Mouse (Mus musculus) thymus, adult 2 months (tissue): ENCODE results near the gene Car1.
"Not testable (repeated sequence)": the region's sequence is repeated elsewhere in the genome, so short reads cannot be mapped to it uniquely, and the experiment has no call there.

Experiments
- CTCF ChIP-seq: fragments of 200-500 bp; IDR thresholded peaks from 2 replicates; pipeline ENCODE4 v1.5.1; 2012; ENCODE audit warnings: mild to moderate bottlenecking, control low read depth, low read length, moderate library complexity, borderline replicate concordance; ENCODE audit not compliant: control insufficient read depth, poor library complexity, insufficient read depth; ENCODE audit errors: extremely low read depth
- POLR2A ChIP-seq: fragments of 200-500 bp; IDR thresholded peaks from 2 replicates; pipeline ENCODE4 v1.6.1; 2012; ENCODE audit warnings: mild to moderate bottlenecking, low read length, control low read depth, moderate library complexity; ENCODE audit not compliant: control insufficient read depth, poor library complexity, insufficient read depth; ENCODE audit errors: extremely low read depth

- not testable (repeated sequence) for TF ChIP-seq POLR2A, CTCF
Observed at GRCm38 (mm10) chr3:14783198-14783597, 25.0 kb downstream of the Car1 start.
